ENCODE assay signal across 31 mouse cellular contexts in the genomic region with DNA sequence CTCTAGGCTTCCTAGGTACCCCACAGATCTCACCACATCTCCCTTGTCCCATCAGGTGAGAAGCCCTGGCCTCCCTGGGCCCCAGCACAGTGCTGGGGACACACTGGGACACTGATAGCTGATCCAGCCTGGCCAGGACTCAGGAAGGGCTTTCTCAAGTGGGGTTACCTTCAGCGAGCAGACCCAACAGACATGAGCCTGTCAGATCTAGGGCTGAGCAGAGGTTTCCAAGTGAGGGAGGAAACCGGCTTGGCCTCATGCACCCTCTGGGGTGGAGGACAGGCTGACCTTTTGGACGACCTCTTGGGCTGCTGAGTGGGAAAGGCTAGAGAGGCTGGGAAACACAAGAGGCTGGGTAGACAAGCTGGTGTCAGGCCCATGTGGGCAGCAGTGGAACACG. TPM values are rescaled to one million over a fixed set of nuclear protein-coding genes. Genes with fewer than 3 reads are reported as not detected.
"Had no signal": no experiment of that assay in that cellular context is flagged by ENCODE, and none has a peak within 500 bp of the region (broad histone marks: within the 10 kb centered on the region; RNA-seq: fewer than 3 reads in every experiment).

No protein-coding gene starts in this region.

- H3K9ac ChIP-seq: limb, embryonic 13.5 days; liver, embryonic 14.5 days; liver, postnatal 0 days; midbrain, embryonic 13.5 days; neural tube, embryonic 13.5 days had no signal

- H3K27ac ChIP-seq: limb, embryonic 10.5 days; limb, embryonic 13.5 days; liver, embryonic 14.5 days; midbrain, embryonic 10.5 days; midbrain, embryonic 13.5 days; neural tube, embryonic 13.5 days had no signal

- H3K27me3 ChIP-seq: limb, embryonic 13.5 days; midbrain, embryonic 13.5 days; neural tube, embryonic 13.5 days had no signal

- H3K4me3 ChIP-seq: limb, embryonic 10.5 days; limb, embryonic 13.5 days; megakaryocyte, embryonic 14.5 days; midbrain, embryonic 10.5 days; midbrain, embryonic 13.5 days; myocyte; neural tube, embryonic 13.5 days had no signal

- DNase-seq: kidney, adult 18-20 months; kidney, adult 9 months; kidney, postnatal 14 days; kidney, postnatal 4 days; layer of hippocampus, postnatal 36 days; liver, postnatal 0 days; lung, postnatal 14 days; lung, postnatal 4 days; thymus, postnatal 25 days had no signal

- H3K4me1 ChIP-seq: megakaryocyte, embryonic 14.5 days had no signal

RNA-seq across cellular contexts. Expression of gene Rsph6a, which starts 3.3 kb away (rescaled TPM):
- total RNA-seq: layer of hippocampus, adult 18-20 months; liver, adult 2 months; monocyte, adult 5-6 weeks had no signal
- polyA plus RNA-seq: intestine, embryonic 16.5 days; kidney, embryonic 16.5 days; limb, embryonic 10.5 days; limb, embryonic 13.5 days; liver, adult 2 months; liver, embryonic 14.5 days; liver, postnatal 0 days; lung, embryonic 16.5 days; midbrain, embryonic 10.5 days; neural tube, embryonic 13.5 days; small intestine, adult 2 months; stomach, embryonic 16.5 days; thymus, postnatal 0 days had no signal

RNA-seq across cellular contexts. Expression of gene Foxa3, which starts 27.8 kb away (rescaled TPM):
- total RNA-seq: layer of hippocampus, adult 18-20 months; layer of hippocampus, postnatal 10 days; layer of hippocampus, postnatal 36 days; left cerebral cortex, adult 8-10 months; left cerebral cortex, postnatal 25 days; monocyte, adult 5-6 weeks; neutrophil, adult 5-6 weeks had no signal
- polyA plus RNA-seq: limb, embryonic 10.5 days; midbrain, embryonic 13.5 days; midbrain, embryonic 16.5 days had no signal

RNA-seq across cellular contexts. Expression of gene Dmpk, which starts 32.5 kb away (rescaled TPM):
- total RNA-seq: monocyte, adult 5-6 weeks had no signal
